Mouse (Mus musculus): Measurements from ENCODE around the gene Pou2f1.

- TF ChIP-seq CTCF (IDR thresholded peaks at IDR 0.05; ENCODE audit: low read depth) (no peak), EP300 (IDR thresholded peaks at IDR 0.05; ENCODE audit: low read depth) (no peak)
Measured at GRCm38 (mm10) chr1:165834633-165834975, 167.9 kb downstream of the Pou2f1 start.

Data from liver, postnatal 0 days (tissue).